Mouse (Mus musculus) heart, postnatal 14 days (tissue): ENCODE results near the gene Morn1. TPM values are rescaled to one million over a fixed set of nuclear protein-coding genes. Genes with fewer than 3 reads are reported as not detected.
"Not testable (repeated sequence)": the region's sequence is repeated elsewhere in the genome, so short reads cannot be mapped to it uniquely, and the experiment has no call there.

Experiments used
- DNase-seq, 2 experiments: peaks; one replicate each; pipeline ENCODE4 v3.0.0; 2021 to 2022
- intact Hi-C: fragments of 180-260 bp; cut with DNase I; formaldehyde crosslinking; loops from one replicate; pipeline ENCODE4 v1.15.1; 2025
- total RNA-seq, 2 experiments: library from RNA; stranded (reverse); gene quantifications; 2 replicates each; pipeline ENCODE4 v1.2.3; 2021

Morn1 gene
- total RNA-seq, 2 experiments from 2014 or later, result 1.4 to 3.8 TPM

GRCm38 (mm10) chr4:155075813-155076212 lies 10.6 kb upstream of the Morn1 start:
- no peak for DNase-seq
- intact Hi-C loops, result no loop called here

DNA sequence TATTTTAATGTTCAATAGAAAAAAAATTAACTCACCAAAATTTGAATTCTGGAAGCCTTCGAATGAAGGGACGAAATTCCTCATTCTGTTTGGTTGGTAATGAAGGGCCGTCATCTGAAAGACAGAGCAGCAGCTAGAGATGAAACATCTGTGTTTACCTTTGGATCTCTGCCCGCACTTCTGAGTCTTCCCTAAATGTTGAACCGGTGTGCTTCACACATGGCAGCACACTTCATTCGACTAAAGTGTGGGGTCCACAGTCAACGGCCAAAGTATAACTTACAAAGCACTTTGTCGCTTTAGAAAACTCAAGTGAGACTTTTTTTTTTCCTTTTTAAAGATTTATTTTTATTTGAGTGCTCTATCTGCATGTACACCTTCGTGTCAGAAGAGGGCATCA lies 9.7 kb upstream of the Morn1 start:
- intact Hi-C loops, result no loop called here

DNA sequence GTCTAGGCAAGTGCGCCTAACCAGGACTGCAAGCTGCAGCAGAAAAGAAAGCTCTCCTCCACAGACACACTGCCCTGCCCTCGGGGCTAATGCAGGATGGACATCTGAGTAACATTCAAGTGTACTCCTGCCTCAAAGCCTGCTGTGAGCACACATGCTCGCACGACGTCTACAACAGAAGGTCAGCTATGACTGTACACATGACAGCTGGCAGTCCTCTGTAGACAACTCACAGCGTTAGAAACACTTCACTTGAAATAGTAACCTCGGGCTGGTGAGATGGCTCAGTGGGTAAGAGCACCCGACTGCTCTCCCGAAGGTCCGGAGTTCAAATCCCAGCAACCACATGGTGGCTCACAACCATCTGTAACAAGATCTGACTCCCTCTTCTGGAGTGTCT lies 7.6 kb upstream of the Morn1 start:
- intact Hi-C loops, DNase-seq: not testable (repeated sequence)

More for the DNA sequence above, 9.7 kb upstream of the Morn1 start:
- DNase-seq, result no peak

GRCm38 (mm10) chr4:155079666-155080065 lies 6.7 kb upstream of the Morn1 start:
- intact Hi-C loops, result no loop called here
- no peak for DNase-seq

GRCm38 (mm10) chr4:155083553-155083952 lies 2.8 kb upstream of the Morn1 start:
- intact Hi-C loops, result no loop called here
- no peak for DNase-seq

DNA sequence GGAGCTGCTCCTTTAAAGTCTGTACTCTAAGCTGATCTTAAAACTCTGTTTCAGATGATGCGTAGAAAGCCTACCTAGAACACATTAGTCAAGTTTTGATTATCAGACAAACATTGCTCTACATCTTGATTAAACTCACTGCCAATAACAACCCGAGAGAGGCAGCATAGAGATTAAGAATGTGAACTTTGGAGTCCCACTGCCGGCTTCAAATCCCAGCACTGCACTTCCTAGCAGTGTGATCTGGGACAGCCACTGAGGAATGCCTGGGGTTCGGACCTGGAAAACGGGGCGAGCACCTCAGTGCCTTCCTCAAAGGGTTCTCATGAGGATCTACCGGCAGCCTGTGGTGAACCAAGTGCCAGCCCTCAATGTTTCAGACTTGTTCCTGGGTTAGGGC lies 2.0 kb upstream of the Morn1 start:
- intact Hi-C loops, result no loop called here
- DNase-seq, result no peak

- intact Hi-C loops, result no loop called here
- DNase-seq, result no peak
These were observed 920 bp upstream of the Morn1 start for GRCm38 (mm10) chr4:155085206-155086107.

- no peak for DNase-seq
- intact Hi-C loops, result no loop called here
These were observed 2.9 kb downstream of the Morn1 start for GRCm38 (mm10) chr4:155089241-155089640.

GRCm38 (mm10) chr4:155090147-155090546 lies 3.8 kb downstream of the Morn1 start:
- DNase-seq, result no peak
- intact Hi-C loops, result no loop called here

DNA sequence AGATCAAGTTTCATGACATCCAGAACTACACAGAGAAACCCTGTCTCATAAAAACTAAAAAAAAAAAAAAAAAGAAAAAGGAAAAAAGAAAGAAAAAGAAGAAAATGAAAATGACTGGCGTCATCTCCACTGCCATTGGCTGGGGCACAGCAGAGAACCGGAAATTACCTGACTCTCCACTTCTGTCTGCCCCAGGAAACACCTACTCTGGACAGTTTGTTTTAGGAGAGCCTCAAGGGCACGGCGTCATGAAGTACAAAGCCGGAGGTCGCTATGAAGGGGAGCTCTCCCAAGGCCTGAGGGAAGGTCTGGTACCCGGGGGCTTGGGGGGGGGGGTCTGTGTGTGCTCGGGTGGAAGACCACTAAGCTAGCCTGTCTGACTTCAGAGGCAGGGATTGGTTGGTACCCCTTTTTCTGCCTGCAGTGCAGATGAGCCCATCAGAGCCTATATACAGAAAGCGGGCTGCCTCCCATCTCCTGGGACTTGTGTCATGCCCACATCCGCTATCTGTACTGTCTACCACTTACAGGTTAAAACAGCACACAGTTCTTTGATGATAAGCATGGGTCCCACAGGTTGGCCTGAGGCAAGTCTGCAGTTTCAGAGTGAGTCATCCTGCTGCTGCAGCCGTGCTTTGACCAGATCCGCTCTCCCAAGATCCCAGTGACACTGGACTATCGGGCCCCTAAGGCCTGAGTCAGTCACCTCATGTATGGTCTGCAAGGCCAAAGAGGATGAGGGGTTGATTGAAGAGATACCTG lies 4.5 kb downstream of the Morn1 start:
- intact Hi-C loops, result no loop called here
- DNase-seq, result no peak

- intact Hi-C loops, result no loop called here
- no peak for DNase-seq
These were observed 6.5 kb downstream of the Morn1 start for GRCm38 (mm10) chr4:155092718-155093430.

DNA sequence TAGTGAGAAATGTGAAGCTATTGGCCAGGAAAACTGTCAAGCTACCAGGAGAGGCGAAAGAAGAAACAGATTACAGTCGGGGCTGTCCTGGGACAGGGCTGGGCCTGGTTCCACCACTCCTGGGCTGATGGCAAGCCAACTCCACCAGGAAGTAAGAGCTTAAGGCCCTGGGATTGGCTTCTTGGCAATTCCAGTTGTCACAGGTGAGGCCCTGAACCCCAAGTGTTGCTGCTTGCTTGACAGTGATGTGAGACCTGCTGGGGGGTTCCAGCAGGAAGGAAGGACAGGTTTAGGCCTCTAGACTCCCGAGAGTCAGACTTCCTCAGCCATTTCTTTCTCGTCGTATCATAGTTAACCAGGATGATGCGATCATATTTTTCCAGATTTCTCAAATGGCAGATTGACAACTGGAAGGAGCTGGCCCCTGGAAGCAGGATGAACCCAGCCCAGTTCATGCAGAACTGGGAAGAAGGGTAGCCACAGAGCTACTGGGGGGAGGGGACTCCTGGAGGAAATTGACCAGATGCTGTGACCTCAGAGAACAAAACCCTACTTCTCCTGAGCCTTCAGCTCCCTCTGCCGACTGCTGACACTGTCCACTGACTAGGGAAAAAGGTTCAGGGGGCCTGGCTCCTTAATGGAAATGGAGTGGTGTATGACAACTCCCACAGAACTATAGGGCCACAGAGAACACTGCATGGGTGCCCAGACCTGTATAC lies 7.2 kb downstream of the Morn1 start:
- no peak for DNase-seq
- intact Hi-C loops, result loop anchor here (2.0 kb wide), 1 partner anchor 215 kb away; no protein-coding TSS in a partner anchor

DNA sequence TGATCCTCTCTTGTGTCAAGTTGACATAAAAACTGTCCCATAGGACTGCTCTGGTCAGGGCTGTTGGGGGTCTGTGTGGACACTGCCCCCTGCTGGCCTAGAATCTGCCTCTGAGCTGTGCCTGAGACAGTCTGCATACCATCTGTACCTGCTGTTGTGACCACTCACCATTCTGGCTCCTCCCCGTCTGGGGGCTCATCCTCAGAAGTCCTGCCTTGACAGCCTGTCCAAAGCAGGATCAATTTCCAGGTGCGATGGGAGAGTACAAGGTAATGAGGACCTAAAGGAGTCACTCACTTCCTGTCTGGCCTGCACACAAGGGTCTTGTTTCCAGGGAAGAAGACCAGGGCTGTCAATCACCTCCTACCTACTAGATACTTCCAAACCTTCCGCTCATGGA lies 8.2 kb downstream of the Morn1 start:
- peak; percentile 54 to 63 for DNase-seq
- intact Hi-C loops, result loop anchor here (2.0 kb wide), 1 partner anchor 214 kb away; no protein-coding TSS in a partner anchor

DNA sequence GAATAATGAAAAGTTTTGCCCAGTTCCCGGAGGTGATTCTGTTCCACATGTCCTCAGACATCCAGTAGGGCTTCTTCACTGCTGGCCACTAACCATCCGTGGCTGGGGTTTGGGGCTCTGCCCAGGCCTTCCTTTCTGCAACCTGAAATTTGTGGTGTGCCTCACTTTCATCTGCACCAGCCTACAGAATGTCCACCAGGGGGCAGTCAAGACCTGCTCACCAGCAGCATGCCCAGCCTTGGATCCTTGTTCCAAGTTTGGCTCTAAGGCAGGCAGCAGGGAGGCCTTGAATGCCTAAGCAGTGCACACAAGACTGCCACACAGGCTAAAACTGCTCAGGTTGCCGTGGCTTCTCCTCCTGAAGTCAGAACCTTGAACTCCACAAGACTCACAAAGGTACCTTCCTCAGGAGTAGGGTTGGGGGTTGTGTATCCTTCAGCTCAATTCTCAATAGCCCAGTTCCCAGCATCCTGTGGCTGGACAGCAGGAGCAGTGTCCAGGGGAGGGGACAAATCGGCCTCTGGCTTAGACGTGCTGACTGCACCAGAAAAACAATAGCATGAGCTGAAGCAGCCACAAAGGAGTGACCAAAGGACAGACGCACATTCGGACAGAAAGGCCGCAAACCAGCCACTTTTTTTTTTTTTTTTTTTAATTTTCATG lies 9.0 kb downstream of the Morn1 start:
- intact Hi-C loops, result loop anchor here (1.0 to 5.0 kb wide), 3 partner anchors 37 to 213 kb away; partner anchors contain the start of gene Faap20
- DNase-seq, result peak; percentile 85 to 91

DNA sequence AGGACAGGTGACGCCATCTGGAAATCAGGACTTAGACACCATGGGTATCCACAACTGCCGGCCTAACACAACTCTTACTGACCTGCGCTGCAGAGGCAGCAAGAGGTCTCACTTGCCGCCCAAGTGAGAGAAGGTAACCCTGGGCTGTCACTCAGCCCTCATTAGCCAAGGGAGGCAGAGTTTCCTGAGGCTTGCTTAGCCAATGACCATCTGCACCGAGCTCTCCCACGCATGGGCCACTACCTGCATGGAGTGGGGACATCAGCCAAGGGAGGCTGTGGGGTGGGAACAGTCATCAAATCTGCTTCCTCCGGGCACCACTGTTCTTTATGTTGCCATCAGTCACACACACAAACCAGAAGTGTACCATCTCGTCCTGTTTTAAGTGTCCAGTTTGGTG lies 9.6 kb downstream of the Morn1 start:
- intact Hi-C loops, result loop anchor here (1.0 to 5.0 kb wide), 3 partner anchors 36 to 213 kb away; partner anchors contain the start of gene Faap20
- DNase-seq, result no peak

- no peak for DNase-seq
- intact Hi-C loops, result loop anchor here (5.0 kb wide), 1 partner anchor 35 kb away; no protein-coding TSS in a partner anchor
These were observed 11.1 kb downstream of the Morn1 start for GRCm38 (mm10) chr4:155097452-155097851.

GRCm38 (mm10) chr4:155098572-155098971 lies 12.2 kb downstream of the Morn1 start:
- DNase-seq, result no peak
- intact Hi-C loops, result loop anchor here (5.0 kb wide), 1 partner anchor 34 kb away; no protein-coding TSS in a partner anchor

GRCm38 (mm10) chr4:155107886-155108285 lies 21.5 kb downstream of the Morn1 start:
- intact Hi-C loops, result no loop called here
- DNase-seq, result no peak

DNA sequence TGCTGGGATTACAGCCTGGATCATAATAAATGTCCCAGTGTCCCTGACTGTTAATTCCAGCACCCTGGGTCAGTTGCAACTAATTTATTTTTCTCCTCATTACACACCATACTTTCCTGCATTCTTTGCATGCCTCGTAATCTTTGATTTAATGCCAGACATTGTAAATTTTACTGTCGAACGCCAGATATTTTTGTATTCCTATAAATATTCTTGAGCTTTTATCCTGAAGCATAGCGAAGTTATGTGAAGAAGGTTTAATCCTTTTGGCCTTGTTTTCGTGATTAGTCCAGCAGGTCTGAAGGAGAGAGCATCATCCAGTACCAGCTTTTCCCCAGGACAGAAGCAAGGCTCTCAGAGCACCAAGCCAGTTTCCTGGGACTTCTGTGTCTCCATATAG lies 23.1 kb downstream of the Morn1 start:
- no peak for DNase-seq
- intact Hi-C loops, result no loop called here
